Mouse (Mus musculus): ENCODE measurements at regions not wholly inside any gene's neighbourhood (a gene's known extent, or its start where the extent isn't known, plus 50 kb on each side); places are given as distances from the start of the nearest gene placed in this dataset.

DNA sequence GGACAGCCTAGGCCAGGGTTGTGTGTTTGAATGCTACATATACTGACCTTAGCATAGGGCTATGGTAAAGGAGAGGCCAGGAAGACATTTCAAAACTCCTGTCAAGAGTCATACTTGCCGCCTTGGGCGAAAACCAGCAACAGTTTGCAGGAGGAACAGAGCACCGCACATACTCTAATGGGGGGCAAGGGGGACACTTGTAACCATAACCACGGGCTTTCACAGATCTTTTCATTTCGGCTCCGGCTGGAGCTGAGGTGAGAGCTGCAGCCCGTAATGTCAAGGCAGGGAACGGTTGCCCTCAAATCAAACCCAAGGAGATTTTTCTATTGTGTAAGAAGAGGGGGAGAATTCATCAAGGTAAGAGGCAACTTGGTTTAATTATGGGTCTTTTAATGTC is 258.7 kb upstream of the Nt5e start:
- in situ Hi-C loops (cut with MboI, MseI) = no loop called here

DNA sequence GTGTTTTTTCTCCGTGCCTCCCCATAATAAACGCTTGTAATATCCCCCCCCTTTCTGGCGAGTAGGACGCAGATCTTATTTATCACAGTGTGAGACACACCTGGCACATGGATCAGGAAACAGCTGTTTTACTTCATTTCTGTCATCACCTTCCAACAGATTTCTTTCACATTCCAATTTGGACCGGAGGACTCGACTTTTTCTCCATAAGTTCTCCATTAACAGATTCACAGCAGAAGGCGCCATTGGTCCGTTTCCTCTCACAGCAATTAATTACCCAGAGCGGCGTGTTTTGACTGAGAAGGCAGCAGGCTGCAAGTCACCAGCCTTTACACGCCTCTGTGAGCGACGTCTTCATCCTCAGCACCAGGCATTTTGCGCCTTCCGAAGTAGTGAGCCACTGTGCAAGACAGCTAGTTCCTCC is 258.1 kb upstream of the Nt5e start:
- in situ Hi-C loops (cut with MboI, MseI) = no loop called here

DNA sequence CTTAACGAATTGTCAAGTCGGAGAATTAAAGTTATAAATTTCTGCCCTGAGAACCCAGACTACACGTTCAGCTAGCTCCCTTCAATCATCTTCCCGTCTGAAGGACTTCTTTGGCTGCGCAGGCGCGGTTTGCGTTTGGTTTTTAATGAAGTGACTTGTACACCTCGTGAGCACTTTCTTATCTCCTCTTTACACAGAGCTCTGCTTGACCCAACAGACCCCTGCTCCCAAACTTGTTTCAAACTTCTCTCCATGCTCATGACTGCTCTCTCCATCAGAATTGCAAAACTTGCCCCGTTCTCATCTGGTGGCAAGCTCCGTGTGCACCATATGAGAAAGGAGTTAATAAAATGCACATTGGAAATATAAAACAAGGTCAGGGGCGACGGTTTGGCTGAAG is 257.2 kb upstream of the Nt5e start:
- in situ Hi-C loops (cut with MboI, MseI) = no loop called here

DNA sequence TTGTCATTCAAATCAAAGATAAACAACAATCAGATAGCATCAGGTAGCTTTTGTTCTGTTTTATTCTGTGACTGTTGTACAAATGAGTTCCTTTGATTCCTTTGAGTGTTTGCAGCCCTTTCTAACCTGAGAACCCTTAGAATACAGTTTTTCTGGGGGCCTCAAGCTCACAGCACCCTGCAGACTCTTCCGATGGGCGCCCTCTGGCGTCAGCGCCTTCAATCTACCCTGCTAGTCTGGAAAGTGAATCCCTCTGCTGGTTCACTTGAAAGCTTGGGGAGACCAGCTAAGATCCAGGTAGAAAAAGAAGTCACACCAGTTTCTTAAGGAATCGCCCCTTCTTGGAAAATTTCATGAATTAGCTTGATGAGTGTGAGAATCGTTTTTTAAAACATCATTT is 253.8 kb upstream of the Nt5e start:
- in situ Hi-C loops (cut with MboI, MseI) = no loop called here

DNA sequence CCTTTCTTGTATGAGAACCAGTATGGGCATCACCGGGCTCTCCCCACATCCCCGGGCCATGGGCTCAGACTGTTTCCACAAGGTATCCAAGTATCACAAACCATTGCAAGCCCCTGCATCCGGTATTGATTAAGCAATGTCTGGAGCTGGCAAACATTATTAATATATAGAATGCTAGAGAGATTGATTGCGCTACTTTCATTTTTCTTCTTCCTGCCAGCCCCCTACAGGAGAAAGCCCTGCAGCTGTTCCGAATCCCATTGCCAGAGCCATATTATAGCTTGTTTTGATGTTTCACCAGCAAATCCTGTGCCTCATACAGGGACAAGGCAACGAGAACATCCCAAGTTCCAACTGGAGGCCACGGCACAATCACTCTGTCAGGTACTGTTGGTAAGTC is 253.4 kb upstream of the Nt5e start:
- in situ Hi-C loops (cut with MboI, MseI) = no loop called here

DNA sequence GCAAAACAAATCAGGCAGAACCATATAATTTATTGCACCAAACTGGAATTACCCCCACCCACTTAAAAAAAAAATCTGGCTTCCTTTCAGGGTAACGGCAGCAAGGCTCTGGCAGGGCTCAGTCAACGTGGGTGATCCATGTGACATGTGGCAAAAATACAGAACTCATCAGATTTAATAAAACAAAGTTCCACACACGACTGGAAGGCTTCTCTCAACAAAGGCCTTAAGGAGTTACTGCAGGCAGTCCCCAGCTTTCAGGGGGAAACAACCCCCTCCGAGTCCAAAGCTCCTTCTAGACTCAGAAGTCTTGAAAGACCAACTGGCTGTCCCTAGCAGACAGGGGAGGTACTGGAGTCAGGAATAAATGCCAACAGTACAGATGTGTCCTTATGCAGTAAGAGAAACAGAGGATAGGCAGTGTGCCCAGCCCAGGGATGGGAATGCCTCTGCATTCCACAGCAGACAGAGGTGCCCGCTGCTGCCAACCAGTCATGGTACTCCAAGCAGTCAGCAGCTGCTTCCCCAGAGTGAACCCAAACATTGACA is 244.0 kb upstream of the Nt5e start:
- in situ Hi-C loops (cut with MboI, MseI) = no loop called here

DNA sequence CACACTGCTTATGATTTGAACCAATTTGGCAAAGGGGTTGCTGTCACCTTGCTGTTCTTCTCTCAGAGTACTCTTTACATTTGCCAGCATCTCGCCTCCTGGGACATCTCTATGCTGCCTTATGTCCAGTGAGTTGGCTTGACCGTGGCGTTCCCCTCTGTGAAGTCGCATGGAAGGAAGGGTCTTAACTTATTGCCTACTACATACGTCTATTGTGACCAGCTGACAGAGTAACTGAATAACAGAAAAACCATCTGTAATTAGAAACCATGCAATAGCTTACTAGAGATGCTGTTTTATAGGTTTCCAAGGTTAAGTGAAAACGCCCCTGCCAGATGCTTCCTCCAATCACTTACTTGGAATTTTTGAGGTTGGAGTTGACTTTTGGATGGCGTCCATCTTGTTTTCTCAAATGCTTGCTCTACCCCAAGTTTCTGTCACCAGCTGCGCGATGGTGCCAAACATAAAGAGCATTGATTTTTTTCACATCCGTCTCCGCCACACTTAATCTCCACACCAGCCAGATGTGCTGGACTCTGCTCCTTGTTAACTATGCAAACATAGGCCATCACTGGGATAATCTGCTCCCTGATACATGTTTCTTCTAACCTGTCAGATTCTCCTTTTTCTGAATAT is 241.7 kb upstream of the Nt5e start:
- in situ Hi-C loops (cut with MboI, MseI) = no loop called here

DNA sequence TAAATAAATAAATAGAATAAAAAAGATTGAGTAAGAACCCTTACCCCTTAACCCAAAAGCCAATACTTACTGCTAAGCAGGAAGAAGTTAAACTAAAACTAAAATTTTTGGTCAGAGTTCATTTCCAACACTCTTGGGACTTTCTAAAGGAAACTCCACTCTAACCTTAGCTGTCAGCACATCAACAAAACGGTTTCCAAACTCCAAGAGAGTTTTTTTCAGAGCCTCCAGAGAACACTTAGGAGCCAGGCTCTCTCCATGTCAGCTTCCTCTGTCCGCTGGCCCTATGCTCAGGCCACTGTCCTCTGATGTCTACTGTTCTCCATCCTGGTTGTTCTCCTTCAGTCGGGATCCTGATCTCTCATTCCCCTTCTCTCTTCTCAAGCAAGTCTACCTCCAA is 241.1 kb upstream of the Nt5e start:
- in situ Hi-C loops (cut with MboI, MseI) = no loop called here

DNA sequence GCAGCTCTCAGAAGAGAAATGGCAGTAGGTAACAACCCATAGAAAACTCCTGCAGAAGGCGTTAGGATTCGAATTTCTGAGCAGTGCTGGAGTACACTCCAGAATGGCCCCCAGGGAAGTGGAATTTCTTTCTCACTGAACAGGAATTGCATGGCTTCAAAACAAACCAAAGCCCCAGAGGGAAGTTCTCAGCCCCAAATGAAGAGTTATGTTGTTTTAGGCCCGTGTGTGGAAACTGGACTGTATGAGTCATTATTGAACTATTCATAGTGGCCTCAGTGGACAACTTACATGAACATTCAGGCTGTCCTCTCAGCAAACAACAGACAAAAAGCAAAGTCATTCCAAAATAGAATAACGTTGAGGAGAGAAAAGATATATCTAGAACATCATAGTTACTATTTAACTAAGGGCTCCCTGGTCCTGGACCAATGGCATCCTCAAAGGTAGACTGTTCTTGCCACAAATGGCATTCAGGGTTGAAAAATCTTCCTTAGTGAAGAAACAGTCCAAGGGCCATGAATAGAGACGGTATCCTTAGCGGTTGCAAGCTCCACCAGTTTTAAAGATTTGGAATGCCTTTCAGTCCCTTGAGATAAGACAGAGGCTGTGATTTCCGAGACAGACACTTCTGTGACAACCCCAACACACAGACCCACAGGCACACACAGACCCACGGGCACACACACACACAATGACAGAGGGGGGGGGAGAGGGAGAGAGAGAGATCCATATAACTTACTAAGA is 235.0 kb upstream of the Nt5e start:
- in situ Hi-C loops (cut with MboI, MseI) = no loop called here

DNA sequence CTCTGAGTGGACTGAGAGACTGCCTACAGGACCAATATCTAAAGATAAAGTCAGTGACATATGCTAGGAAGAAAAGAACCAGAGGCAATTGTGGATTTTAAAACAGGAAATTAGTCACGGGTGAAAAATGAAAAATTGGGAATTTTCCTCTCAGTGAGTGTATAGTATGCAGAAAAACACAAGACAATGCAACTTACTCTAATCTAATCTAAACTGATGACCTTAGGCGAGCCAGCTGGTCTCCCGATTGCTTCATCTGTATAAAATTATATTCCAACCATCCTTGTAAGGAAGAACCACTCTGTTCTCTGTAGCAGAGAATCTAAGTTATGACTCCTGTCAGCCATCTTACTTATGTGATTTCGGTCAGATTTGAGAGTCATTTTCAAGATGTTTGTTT is 234.4 kb upstream of the Nt5e start:
- in situ Hi-C loops (cut with MboI, MseI) = no loop called here

DNA sequence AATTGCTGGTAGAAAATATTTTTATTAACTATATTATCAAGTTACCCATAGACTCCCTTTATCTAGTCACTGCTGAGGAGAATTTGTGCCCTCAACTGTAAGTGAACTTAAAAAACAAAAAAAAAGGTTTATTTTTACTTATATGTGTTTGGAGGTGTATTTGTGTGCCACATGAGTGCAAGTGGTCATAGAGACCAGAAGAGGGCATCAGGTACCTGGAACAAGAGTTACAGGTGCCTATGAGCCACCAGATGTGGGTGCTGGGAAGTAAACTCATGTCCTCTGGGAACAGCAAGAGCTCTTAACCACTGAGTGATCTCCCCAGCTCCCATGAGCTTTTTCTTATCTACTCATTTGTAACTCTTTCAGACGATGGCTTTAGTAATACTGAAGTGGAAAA is 213.9 kb upstream of the Nt5e start:
- in situ Hi-C loops (cut with MboI, MseI) = no loop called here

DNA sequence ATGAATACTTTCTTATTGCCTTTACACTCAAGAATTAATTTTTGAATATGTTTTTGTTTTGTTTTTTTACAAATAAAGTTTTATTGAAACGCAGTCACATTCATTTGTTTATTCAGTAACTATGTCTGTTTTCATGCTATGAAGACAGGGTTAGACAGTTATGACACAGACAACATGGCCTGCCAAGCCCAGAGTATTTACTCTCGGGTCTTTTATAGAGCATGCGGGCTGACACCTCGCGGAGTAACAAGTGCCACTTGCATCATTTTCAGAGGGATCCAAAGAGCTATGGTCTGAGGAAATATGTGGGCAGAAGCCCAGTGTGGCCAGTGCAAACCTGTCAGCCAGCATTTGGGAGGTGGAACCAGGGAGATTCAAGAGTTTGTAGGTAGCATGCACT is 206.5 kb upstream of the Nt5e start:
- in situ Hi-C loops (cut with MboI, MseI) = no loop called here

DNA sequence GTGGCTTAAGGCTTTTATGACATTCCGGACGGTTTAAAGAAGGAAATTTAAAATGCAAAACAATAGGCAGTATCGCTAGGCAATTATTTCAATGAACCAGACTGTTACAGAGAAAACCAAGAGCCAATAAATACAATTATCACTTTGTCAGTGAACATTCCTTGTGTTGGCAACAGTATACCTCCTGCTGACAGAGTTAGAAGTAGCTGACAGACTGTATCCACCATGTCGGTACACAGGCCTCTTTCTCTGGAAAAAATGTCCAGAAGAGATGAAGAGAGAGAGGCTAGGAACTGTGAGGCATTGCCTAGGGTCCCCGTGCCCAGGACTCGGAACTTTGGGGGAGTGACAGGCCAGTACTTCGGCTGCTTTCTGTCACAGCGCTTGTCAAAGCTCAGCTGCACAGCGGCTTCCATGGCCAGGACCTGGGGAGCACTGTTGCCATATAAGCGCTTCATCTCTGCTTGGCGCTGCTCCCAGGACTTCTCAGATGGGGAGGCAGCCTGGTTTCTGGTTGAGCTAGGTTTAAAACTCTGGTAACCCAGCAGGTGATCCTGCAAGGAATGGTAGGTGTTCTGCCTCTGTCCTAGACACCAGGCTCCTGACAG is 205.9 kb upstream of the Nt5e start:
- in situ Hi-C loops (cut with MboI, MseI) = no loop called here

DNA sequence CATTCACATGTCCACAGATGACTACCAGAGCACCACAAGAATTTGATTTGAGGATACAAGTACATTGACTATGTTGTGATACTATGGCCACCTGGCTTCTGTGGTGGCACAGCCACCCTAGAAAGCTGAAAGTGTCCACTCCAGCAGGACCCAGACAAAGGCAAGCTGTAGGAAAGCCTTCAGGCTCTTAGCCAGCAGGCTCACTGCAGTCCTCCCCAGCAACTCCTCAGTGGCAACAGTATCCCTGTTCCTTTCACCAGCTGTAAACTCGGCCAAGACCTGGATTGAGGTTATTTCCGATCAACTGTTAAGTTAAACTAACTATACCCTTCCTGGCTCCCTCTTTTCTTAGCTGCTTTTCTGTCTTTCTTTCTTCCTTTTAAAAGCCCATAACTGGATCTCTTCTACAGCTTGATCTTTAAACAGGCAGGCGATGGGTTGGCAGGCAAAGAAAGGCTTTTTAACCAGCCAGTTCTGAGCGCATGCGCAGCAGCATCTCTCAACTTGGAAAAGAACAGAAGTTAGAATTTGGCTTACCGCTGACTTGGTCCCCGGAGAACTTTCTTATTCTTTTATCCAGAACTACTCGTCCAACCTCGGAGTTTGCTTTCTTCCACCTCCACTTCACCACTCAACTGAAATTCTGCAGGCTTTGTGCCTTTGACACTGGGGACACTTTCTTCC is 202.5 kb upstream of the Nt5e start:
- in situ Hi-C loops (cut with MboI, MseI) = loop anchor here (5.0 kb wide), 1 partner anchor 92 kb away; no protein-coding TSS in a partner anchor

DNA sequence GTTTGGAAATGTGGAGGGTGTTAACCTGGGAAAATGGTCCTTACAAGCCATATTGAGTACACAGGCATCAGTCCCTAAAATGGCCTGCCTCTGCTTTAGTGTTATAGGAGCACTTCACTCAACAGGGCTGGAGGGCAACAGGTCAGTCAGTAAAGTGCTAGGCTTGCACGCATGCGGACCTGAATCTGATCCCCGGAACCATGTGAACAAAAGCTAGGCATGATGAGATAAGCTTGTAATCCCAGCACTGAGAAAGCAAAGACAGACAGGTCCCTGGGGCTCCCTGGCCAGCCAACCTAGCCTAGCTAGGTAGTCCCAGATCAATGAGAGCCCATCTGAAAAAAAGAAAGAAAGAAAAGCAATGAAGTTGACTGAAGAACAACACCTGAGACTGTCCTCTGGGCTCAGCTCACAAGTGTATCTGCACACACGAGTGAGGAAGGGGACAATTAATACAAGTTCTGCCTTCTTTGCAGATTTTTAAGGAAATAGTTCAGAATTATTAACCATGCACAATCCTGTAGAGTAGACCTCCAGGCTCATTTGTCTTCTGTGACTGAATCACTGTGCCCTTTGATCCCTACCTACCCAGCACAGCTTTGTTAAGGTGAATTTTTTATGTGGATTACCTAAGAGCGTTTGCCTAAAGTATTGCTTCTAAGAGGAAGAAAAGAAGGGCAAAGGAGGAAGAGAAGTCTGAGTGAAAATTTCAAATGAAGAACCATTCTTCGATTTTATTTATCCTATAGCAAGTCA is 163.8 kb upstream of the Nt5e start:
- in situ Hi-C loops (cut with MboI, MseI) = loop anchor here (10.0 kb wide), 1 partner anchor 1528 kb away; no protein-coding TSS in a partner anchor

DNA sequence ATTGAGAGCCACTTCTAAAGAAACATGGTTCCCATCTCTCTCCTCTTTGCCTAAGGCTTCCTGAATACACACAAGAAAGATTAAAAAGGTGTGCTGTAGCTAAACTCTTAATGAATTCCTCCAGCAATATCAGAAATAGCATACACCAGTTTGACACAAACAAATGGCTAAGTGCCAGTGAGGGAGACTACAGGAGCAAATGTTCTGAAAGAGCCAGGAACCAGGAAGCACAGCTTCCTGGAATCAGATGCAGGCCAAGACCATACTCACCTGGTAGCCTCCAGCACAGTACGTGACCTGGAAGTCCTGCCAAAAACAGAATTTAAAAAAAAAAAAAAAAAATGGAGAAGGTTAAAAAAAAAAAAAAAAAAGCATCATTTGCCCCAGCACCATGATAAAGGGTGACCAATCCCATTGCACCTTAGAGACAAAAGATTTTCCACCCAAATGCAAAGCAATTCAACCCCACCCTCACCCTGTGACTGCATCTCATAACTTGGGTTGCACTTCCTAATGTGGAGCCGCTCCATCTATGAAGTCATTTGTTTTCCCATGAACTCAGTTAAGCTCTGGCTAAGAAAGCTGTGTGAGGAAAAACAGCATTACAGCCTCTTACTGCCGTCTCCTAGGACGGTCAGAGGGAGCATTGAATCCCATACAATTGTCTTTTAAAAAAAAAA is 149.3 kb upstream of the Nt5e start:
- in situ Hi-C loops (cut with MboI, MseI) = no loop called here

DNA sequence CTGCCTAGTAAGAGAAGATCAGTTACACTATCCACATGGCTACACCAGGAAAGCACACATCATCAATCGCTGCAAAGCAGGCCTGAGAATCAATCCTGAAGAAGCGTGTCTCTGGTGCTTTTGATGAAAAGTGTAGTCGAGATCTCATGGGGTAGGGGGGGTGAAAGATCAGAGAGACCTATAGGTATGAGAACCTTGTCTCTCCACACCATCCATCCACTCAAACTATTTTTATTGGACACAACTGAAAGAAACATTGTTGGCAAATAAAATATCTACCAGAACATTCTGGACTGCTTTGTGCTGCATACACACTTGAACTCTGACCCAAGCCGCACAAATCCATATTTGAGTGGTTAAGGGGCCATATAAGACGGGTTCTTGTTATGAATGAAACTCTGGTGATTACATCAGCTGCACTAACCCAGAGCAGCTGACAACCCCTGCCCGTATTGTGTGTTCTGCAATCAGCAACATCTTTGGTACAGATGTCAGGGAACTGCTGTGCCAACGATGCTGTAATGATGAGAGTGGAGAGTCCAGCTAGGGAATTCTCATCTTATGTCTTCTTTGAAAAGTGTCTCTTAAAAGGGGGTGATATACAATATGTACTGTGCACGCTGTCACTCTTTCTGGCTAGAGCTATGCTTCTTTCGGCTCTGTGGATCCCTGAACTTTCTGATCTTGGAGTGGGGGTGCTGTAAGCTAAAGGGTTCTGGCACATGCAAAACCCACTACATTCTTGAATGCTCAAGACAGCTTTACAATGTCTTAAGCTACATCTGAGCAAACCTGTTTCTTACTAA is 145.6 kb upstream of the Nt5e start:
- in situ Hi-C loops (cut with MboI, MseI) = no loop called here

DNA sequence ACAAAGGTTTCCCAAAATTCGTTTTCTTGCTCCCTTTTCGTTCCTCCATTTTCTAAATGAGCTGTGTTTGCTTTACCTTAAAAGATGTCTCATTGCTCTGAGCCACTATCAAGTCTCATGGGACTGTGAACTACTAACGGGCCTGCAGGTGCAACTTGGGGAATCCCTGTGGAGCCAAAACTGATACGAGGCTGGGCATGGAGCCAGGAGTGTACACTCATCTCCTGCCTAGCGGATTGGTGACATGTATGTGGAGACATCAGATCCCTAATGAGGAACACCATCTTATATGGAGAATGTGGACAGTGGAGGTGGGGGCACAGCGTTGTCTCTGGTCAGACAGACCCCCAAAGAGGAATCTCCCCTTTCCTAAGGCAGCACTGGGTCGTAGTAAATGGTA is 119.6 kb upstream of the Nt5e start:
- in situ Hi-C loops (cut with MboI, MseI) = no loop called here

DNA sequence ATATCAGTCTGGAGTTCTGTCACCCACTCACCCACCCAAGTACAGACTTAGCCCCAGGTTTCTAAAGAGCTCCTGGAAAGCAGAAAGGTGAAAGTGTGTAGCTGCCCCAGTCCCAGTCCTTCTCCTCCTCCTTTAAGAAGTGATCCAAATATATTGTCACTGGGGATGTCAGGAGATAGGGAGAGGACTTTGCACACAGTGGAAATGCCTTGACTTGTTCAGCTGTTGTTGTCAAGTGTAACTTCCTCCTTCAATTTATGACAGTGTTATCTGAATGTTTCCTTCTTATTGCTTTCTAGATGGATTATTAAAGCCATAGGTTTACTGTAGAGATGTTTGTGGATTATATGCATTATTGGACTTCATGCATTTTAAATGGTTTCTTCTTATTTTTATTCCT is 119.0 kb upstream of the Nt5e start:
- in situ Hi-C loops (cut with MboI, MseI) = no loop called here

DNA sequence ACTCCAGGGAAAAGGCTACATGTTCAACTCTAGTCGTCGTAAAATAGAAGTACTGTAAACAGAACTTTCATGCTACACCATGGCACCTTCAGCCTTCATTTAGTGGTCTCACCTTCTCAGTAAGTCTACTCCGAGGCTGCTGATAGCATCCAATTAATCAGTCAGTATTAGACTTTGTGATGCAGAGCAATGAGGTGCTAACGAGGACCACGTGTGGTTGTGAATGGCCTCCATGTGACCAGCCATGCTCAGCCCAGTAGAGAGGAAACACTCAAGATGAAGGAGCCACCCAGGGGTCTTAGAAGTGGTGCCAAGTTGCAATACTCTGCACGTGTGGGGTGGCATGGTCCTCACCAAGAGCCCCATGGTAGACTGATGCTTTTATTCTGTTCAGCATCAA is 112.2 kb upstream of the Nt5e start:
- in situ Hi-C loops (cut with MboI, MseI) = no loop called here
